ENCODE assay signal across 20 mouse cellular contexts in the genomic region with DNA sequence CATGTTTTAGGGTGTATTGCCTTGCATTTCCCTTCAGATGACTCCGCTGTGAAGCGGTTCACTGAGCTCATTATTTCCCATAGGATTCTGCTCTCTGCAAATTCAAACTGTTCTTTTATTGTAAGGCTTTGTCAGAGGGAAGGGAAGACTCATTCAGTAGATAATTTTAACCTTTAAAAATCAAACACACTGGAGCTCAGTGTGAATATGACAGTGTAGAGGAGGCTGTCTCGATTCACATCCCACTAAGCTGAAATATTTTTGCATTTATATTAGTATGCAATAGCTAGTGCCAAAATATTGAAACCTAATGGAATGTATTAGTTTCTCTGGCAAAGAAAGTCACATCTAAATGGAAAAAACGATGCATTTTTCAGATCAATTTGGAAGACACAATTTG.
A peak's percentile ranks its signal among the peaks of the same experiment; 100 is the strongest.
DNase-seq lines count a peak whose midpoint lies in the region; ATAC-seq lines count a peak whose summit lies in the region.
"Had no signal": no experiment of that assay in that cellular context is flagged by ENCODE, and none has a peak within 500 bp of the region (broad histone marks: within the 10 kb centered on the region; RNA-seq: fewer than 3 reads in every experiment).

No protein-coding gene starts in this region.

- H3K27me3 ChIP-seq in forebrain, embryonic 14.5 days (replicated peaks; ENCODE audit: control insufficient read depth, insufficient read depth, low read length) = no peaks in the 10 kb centered on the region
- H3K27me3 ChIP-seq in forebrain, embryonic 12.5 days = no peaks in the 10 kb centered on the region
- H3K27me3 ChIP-seq in hindbrain, embryonic 12.5 days = no peaks in the 10 kb centered on the region
- H3K27me3 ChIP-seq in hindbrain, embryonic 10.5 days (ENCODE audit: insufficient read depth, poor library complexity, severe bottlenecking) = no peaks in the 10 kb centered on the region
- no peaks in the 10 kb centered on the region for H3K27me3 ChIP-seq in neural tube, embryonic 13.5 days
- H3K27me3 ChIP-seq: heart, embryonic 13.5 days had no signal

- WGBS in forebrain, embryonic 14.5 days = 83% methylated on average over 4 of the region's 4 CpGs
- WGBS in forebrain, embryonic 12.5 days = 85% methylated on average over 4 of the region's 4 CpGs
- 68% methylated on average over 4 of the region's 4 CpGs for WGBS in hindbrain, embryonic 12.5 days
- WGBS in hindbrain, embryonic 10.5 days = 69% methylated on average over 4 of the region's 4 CpGs
- 49% methylated on average over 4 of the region's 4 CpGs for WGBS in neural tube, embryonic 13.5 days

- H3K9me3 ChIP-seq in forebrain, embryonic 14.5 days (replicated peaks; ENCODE audit: control insufficient read depth, low read length) = no peaks in the 10 kb centered on the region
- no peaks in the 10 kb centered on the region for H3K9me3 ChIP-seq in forebrain, embryonic 12.5 days
- no peaks in the 10 kb centered on the region for H3K9me3 ChIP-seq in hindbrain, embryonic 12.5 days (replicated peaks)
- H3K9me3 ChIP-seq in hindbrain, embryonic 10.5 days = no peaks in the 10 kb centered on the region
- no peaks in the 10 kb centered on the region for H3K9me3 ChIP-seq in neural tube, embryonic 13.5 days
- H3K9me3 ChIP-seq: embryonic facial prominence, embryonic 10.5 days; heart, embryonic 13.5 days had no signal

- no peak overlapping the region for H3K27ac ChIP-seq in forebrain, embryonic 14.5 days (ENCODE audit: low read depth, low read length)
- no peak overlapping the region for H3K27ac ChIP-seq in forebrain, embryonic 12.5 days
- H3K27ac ChIP-seq in hindbrain, embryonic 12.5 days = peak overlapping the region; percentile 17; the same call in 1 of the 2 replicates
- H3K27ac ChIP-seq in hindbrain, embryonic 10.5 days = no peak overlapping the region
- 0 out of 2 replicates have a peak overlapping the region, but pooled peaks have one; percentile 28 for H3K27ac ChIP-seq in neural tube, embryonic 13.5 days (replicated peaks)
- H3K27ac ChIP-seq: embryonic facial prominence, embryonic 10.5 days; heart, embryonic 13.5 days; hindbrain, postnatal 0 days had no signal

- H3K36me3 ChIP-seq in forebrain, embryonic 14.5 days (ENCODE audit: control insufficient read depth, insufficient read depth, low read length) = no peaks in the 10 kb centered on the region
- no peaks in the 10 kb centered on the region for H3K36me3 ChIP-seq in forebrain, embryonic 12.5 days (replicated peaks)
- no peaks in the 10 kb centered on the region for H3K36me3 ChIP-seq in hindbrain, embryonic 12.5 days
- no peaks in the 10 kb centered on the region for H3K36me3 ChIP-seq in hindbrain, embryonic 10.5 days
- no peaks in the 10 kb centered on the region for H3K36me3 ChIP-seq in neural tube, embryonic 13.5 days
- H3K36me3 ChIP-seq: embryonic facial prominence, embryonic 10.5 days; G1E; heart, embryonic 13.5 days had no signal

- H3K4me2 ChIP-seq in forebrain, embryonic 14.5 days (ENCODE audit: low read length) = no peak overlapping the region
- H3K4me2 ChIP-seq in forebrain, embryonic 12.5 days = no peak overlapping the region
- H3K4me2 ChIP-seq in hindbrain, embryonic 12.5 days (replicated peaks) = no peak overlapping the region
- no peak overlapping the region for H3K4me2 ChIP-seq in neural tube, embryonic 13.5 days
- H3K4me2 ChIP-seq: heart, embryonic 13.5 days had no signal

- ATAC-seq in forebrain, embryonic 14.5 days = no peak
- no peak for ATAC-seq in forebrain, embryonic 12.5 days (ENCODE audit: low FRiP score)
- ATAC-seq in hindbrain, embryonic 12.5 days (ENCODE audit: low FRiP score) = no peak
- ATAC-seq in neural tube, embryonic 13.5 days (ENCODE audit: low read depth) = no peak
- ATAC-seq: CD4-positive, CD25-positive, alpha-beta regulatory T cell, adult 4 months; hindbrain, postnatal 0 days had no signal

- no peak overlapping the region for H3K4me3 ChIP-seq in forebrain, embryonic 14.5 days (ENCODE audit: low read depth, low read length)
- H3K4me3 ChIP-seq in forebrain, embryonic 12.5 days (replicated peaks) = no peak overlapping the region
- H3K4me3 ChIP-seq in hindbrain, embryonic 12.5 days = no peak overlapping the region
- no peak overlapping the region for H3K4me3 ChIP-seq in hindbrain, embryonic 10.5 days
- no peak overlapping the region for H3K4me3 ChIP-seq in neural tube, embryonic 13.5 days
- H3K4me3 ChIP-seq: embryonic facial prominence, embryonic 10.5 days; heart, embryonic 13.5 days had no signal

- no peaks in the 10 kb centered on the region for H3K4me1 ChIP-seq in forebrain, embryonic 14.5 days (ENCODE audit: control insufficient read depth, insufficient read depth, low read length)
- no peaks in the 10 kb centered on the region for H3K4me1 ChIP-seq in forebrain, embryonic 12.5 days
- no peaks in the 10 kb centered on the region for H3K4me1 ChIP-seq in hindbrain, embryonic 12.5 days
- no peaks in the 10 kb centered on the region for H3K4me1 ChIP-seq in hindbrain, embryonic 10.5 days (replicated peaks)
- no peaks in the 10 kb centered on the region for H3K4me1 ChIP-seq in neural tube, embryonic 13.5 days (replicated peaks)
- H3K4me1 ChIP-seq: embryonic facial prominence, embryonic 10.5 days; heart, embryonic 13.5 days had no signal

- H3K9ac ChIP-seq in forebrain, embryonic 14.5 days (ENCODE audit: low read length) = no peak overlapping the region
- no peak overlapping the region for H3K9ac ChIP-seq in forebrain, embryonic 12.5 days
- H3K9ac ChIP-seq in hindbrain, embryonic 12.5 days = no peak overlapping the region
- no peak overlapping the region for H3K9ac ChIP-seq in neural tube, embryonic 13.5 days
- H3K9ac ChIP-seq: heart, embryonic 13.5 days had no signal

- DNase-seq in forebrain, embryonic 14.5 days (ENCODE audit: low spot score) = peak; percentile 21
- DNase-seq in hindbrain, embryonic 10.5 days (ENCODE audit: low spot score) = no peak
- DNase-seq in neural tube, embryonic 10.5 days (ENCODE audit: extremely low spot score, low spot score) = no peak
- no peak for DNase-seq in adrenal gland, postnatal 36 days
- DNase-seq: adrenal gland, adult 8-10 months; B cell, adult 2 months; cerebellum, adult 2 months; cerebellum, postnatal 10 days; gastrocnemius, postnatal 36 days; heart, adult 11 months; heart, postnatal 36 days; kidney, adult 11 months had no signal

Comparison
In these comparisons a context has a peak if more than half of its experiments do, and no peak if none do; other contexts are left out.
1. H3K27ac ChIP-seq: peak in hindbrain, embryonic 12.5 days (single experiment) and neural tube, embryonic 13.5 days (single experiment); none in forebrain, embryonic 14.5 days (single experiment), forebrain, embryonic 12.5 days (single experiment) and hindbrain, embryonic 10.5 days (single experiment).